12 mouse cellular contexts compared by ENCODE assay signal in genomic region chr9:73089222-73089920, GRCm38 (mm10). TPM values are rescaled to one million over a fixed set of nuclear protein-coding genes. Genes with fewer than 3 reads are reported as not detected.
DNase-seq lines count a peak whose midpoint lies in the region; ATAC-seq and TF ChIP-seq lines count a peak whose summit lies in the region.
"Had no signal": no experiment of that assay in that cellular context is flagged by ENCODE, and none has a peak within 500 bp of the region (broad histone marks: within the 10 kb centered on the region; RNA-seq: fewer than 3 reads in every experiment).

No protein-coding gene starts in this region.

- H3K27ac ChIP-seq in intestine, postnatal 0 days (ENCODE audit: low read depth, low read length): no peak overlapping the region
- H3K27ac ChIP-seq in midbrain, embryonic 15.5 days: no peak overlapping the region
- H3K27ac ChIP-seq in neural tube, embryonic 15.5 days (replicated peaks): no peak overlapping the region
- H3K27ac ChIP-seq: embryonic facial prominence, embryonic 15.5 days; heart, embryonic 13.5 days had no signal

- no peak overlapping the region for H3K9ac ChIP-seq in intestine, postnatal 0 days (ENCODE audit: low read depth, low read length)
- no peak overlapping the region for H3K9ac ChIP-seq in midbrain, embryonic 15.5 days
- no peak overlapping the region for H3K9ac ChIP-seq in neural tube, embryonic 15.5 days (replicated peaks)
- H3K9ac ChIP-seq: embryonic facial prominence, embryonic 15.5 days; heart, embryonic 13.5 days had no signal

- no peak for TF ChIP-seq CTCF in intestine, postnatal 0 days (IDR thresholded peaks at IDR 0.05; ENCODE audit: low read depth)

- intact Hi-C loops in left cerebral cortex, postnatal 25 days (cut with DNase I): no loop called here

- no peaks in the 10 kb centered on the region for H3K36me3 ChIP-seq in intestine, postnatal 0 days (ENCODE audit: control insufficient read depth, insufficient read depth)
- no peaks in the 10 kb centered on the region for H3K36me3 ChIP-seq in midbrain, embryonic 15.5 days (replicated peaks)
- no peaks in the 10 kb centered on the region for H3K36me3 ChIP-seq in neural tube, embryonic 15.5 days
- H3K36me3 ChIP-seq: embryonic facial prominence, embryonic 15.5 days; heart, embryonic 13.5 days had no signal

- WGBS in intestine, postnatal 0 days: 45% methylated on average over 16 of the region's 16 CpGs
- WGBS in midbrain, embryonic 15.5 days: 84% methylated on average over 16 of the region's 16 CpGs
- WGBS in neural tube, embryonic 15.5 days: 77% methylated on average over 16 of the region's 16 CpGs

- H3K4me3 ChIP-seq in intestine, postnatal 0 days (ENCODE audit: low read depth, low read length): no peak overlapping the region
- no peak overlapping the region for H3K4me3 ChIP-seq in midbrain, embryonic 15.5 days
- no peak overlapping the region for H3K4me3 ChIP-seq in neural tube, embryonic 15.5 days (replicated peaks)
- H3K4me3 ChIP-seq: embryonic facial prominence, embryonic 15.5 days; heart, embryonic 13.5 days had no signal

- H3K27me3 ChIP-seq in intestine, postnatal 0 days (replicated peaks; ENCODE audit: control insufficient read depth, insufficient read depth, low read length): no peaks in the 10 kb centered on the region
- H3K27me3 ChIP-seq in midbrain, embryonic 15.5 days (replicated peaks): no peaks in the 10 kb centered on the region
- peaks cover 5% of the 10 kb centered on the region for H3K27me3 ChIP-seq in neural tube, embryonic 15.5 days (replicated peaks)
- H3K27me3 ChIP-seq: embryonic facial prominence, embryonic 15.5 days had no signal

- peak; percentile 59 for ATAC-seq in intestine, postnatal 0 days
- peak; percentile 78 for ATAC-seq in megakaryocyte, adult 5-6 weeks (ENCODE audit: poor library complexity, severe bottlenecking)
- ATAC-seq in midbrain, embryonic 15.5 days (replicated peaks): no peak
- no peak for ATAC-seq in neural tube, embryonic 15.5 days (ENCODE audit: low FRiP score)

- no peaks in the 10 kb centered on the region for H3K9me3 ChIP-seq in intestine, postnatal 0 days (ENCODE audit: control insufficient read depth)
- no peaks in the 10 kb centered on the region for H3K9me3 ChIP-seq in midbrain, embryonic 15.5 days
- H3K9me3 ChIP-seq in neural tube, embryonic 15.5 days (replicated peaks): no peaks in the 10 kb centered on the region
- H3K9me3 ChIP-seq: embryonic facial prominence, embryonic 15.5 days; G1E; heart, embryonic 13.5 days had no signal

- H3K4me2 ChIP-seq in intestine, postnatal 0 days (replicated peaks; ENCODE audit: low read depth): no peak overlapping the region; the same call in 1 of the 2 replicates
- H3K4me2 ChIP-seq in midbrain, embryonic 15.5 days: no peak overlapping the region
- no peak overlapping the region for H3K4me2 ChIP-seq in neural tube, embryonic 15.5 days
- H3K4me2 ChIP-seq: embryonic facial prominence, embryonic 15.5 days; heart, embryonic 13.5 days had no signal

- no peaks in the 10 kb centered on the region for H3K4me1 ChIP-seq in intestine, postnatal 0 days (replicated peaks; ENCODE audit: control insufficient read depth, insufficient read depth, low read length)
- no peaks in the 10 kb centered on the region for H3K4me1 ChIP-seq in midbrain, embryonic 15.5 days
- H3K4me1 ChIP-seq in neural tube, embryonic 15.5 days: no peaks in the 10 kb centered on the region
- H3K4me1 ChIP-seq: embryonic facial prominence, embryonic 15.5 days had no signal

- DNase-seq in left cerebral cortex, postnatal 25 days (ENCODE audit: low spot score in 2 of 2): peak; percentile 25 to 27
- DNase-seq in left cerebral cortex, adult 8-10 months (ENCODE audit: low spot score in 2 of 2): no peak
- peak; percentile 46 to 49 for DNase-seq in thymus, postnatal 10 days (ENCODE audit: low spot score in 2 of 2)
- no peak for DNase-seq in cerebellum, adult 11 months

RNA-seq across cellular contexts. Expression of gene Khdc3, which starts 12.3 kb away (rescaled TPM):
- total RNA-seq in left cerebral cortex, postnatal 25 days (2021): 1 to 10 TPM; 1.3 to 2.4 TPM
- total RNA-seq in left cerebral cortex, adult 8-10 months (2022): 1 to 10 TPM; 1.1 to 2.3 (median 1.5) TPM
- 0.16 TPM in 1 of 2 replicates, not detected in the other for polyA plus RNA-seq in intestine, postnatal 0 days (2015; fragmentation: Nextera tagmentation; extraction: Ambion mirVana)
- total RNA-seq in megakaryocyte, adult 5-6 weeks (2015): 0.45 and 1.1 TPM in 2 replicates
- total RNA-seq in megakaryocyte, adult 5-6 weeks (2017): 2.4 TPM in 1 of 2 replicates, not detected in the other
- polyA plus RNA-seq in midbrain, embryonic 15.5 days (2015; fragmentation: Nextera tagmentation; extraction: Ambion mirVana): 0.22 and 0.28 TPM in 2 replicates
- polyA plus RNA-seq in neural tube, embryonic 15.5 days (2015; fragmentation: Nextera tagmentation; extraction: Ambion mirVana): 0.17 and 0.20 TPM in 2 replicates
- polyA plus RNA-seq: embryonic facial prominence, embryonic 15.5 days; heart, embryonic 13.5 days had no signal

RNA-seq across cellular contexts. Expression of gene Gm20509, which starts 12.9 kb away (rescaled TPM):
- not detected for total RNA-seq in left cerebral cortex, postnatal 25 days (2021)
- under 1 TPM in 2 of 4 experiments, not detected in 2; 0.46 to 1.00 TPM for total RNA-seq in left cerebral cortex, adult 8-10 months (2022)
- polyA plus RNA-seq in intestine, postnatal 0 days (2015; fragmentation: Nextera tagmentation; extraction: Ambion mirVana): not detected in 2 replicates
- not detected in 2 replicates for total RNA-seq in megakaryocyte, adult 5-6 weeks (2015)
- not detected in 2 replicates for total RNA-seq in megakaryocyte, adult 5-6 weeks (2017)
- not detected in 2 replicates for polyA plus RNA-seq in midbrain, embryonic 15.5 days (2015; fragmentation: Nextera tagmentation; extraction: Ambion mirVana)
- polyA plus RNA-seq in neural tube, embryonic 15.5 days (2015; fragmentation: Nextera tagmentation; extraction: Ambion mirVana): 0.43 TPM in 1 of 2 replicates, not detected in the other
- total RNA-seq: G1E; left cerebral cortex, postnatal 4 days had no signal
- polyA plus RNA-seq: embryonic facial prominence, embryonic 15.5 days; G1E; heart, embryonic 13.5 days had no signal

RNA-seq across cellular contexts. Expression of gene Rsl24d1, which starts 23.9 kb away (rescaled TPM):
- total RNA-seq in left cerebral cortex, postnatal 25 days (2021): 10 to 100 TPM; 55.7 to 62.4 TPM
- 10 to 100 TPM; 51.3 to 62.2 (median 53.3) TPM for total RNA-seq in left cerebral cortex, adult 8-10 months (2022)
- 45.0 and 45.3 TPM in 2 replicates for polyA plus RNA-seq in intestine, postnatal 0 days (2015; fragmentation: Nextera tagmentation; extraction: Ambion mirVana)
- total RNA-seq in megakaryocyte, adult 5-6 weeks (2015): 60.7 and 64.7 TPM in 2 replicates
- total RNA-seq in megakaryocyte, adult 5-6 weeks (2017): 110 and 114 TPM in 2 replicates
- 96.0 and 100 TPM in 2 replicates for polyA plus RNA-seq in midbrain, embryonic 15.5 days (2015; fragmentation: Nextera tagmentation; extraction: Ambion mirVana)
- 92.6 and 101 TPM in 2 replicates for polyA plus RNA-seq in neural tube, embryonic 15.5 days (2015; fragmentation: Nextera tagmentation; extraction: Ambion mirVana)

RNA-seq across cellular contexts. Expression of gene Rab27a, which starts 44.7 kb away (rescaled TPM):
- 1 to 10 TPM; 4.9 to 8.1 TPM for total RNA-seq in left cerebral cortex, postnatal 25 days (2021)
- total RNA-seq in left cerebral cortex, adult 8-10 months (2022): 10 to 100 TPM in 1 of 4 experiments, 1 to 10 TPM in 3; 5.9 to 10.8 (median 8.5) TPM
- polyA plus RNA-seq in intestine, postnatal 0 days (2015; fragmentation: Nextera tagmentation; extraction: Ambion mirVana): 5.7 and 5.8 TPM in 2 replicates
- 55.5 and 58.9 TPM in 2 replicates for total RNA-seq in megakaryocyte, adult 5-6 weeks (2015)
- 154 and 155 TPM in 2 replicates for total RNA-seq in megakaryocyte, adult 5-6 weeks (2017)
- polyA plus RNA-seq in midbrain, embryonic 15.5 days (2015; fragmentation: Nextera tagmentation; extraction: Ambion mirVana): 3.1 and 3.7 TPM in 2 replicates
- polyA plus RNA-seq in neural tube, embryonic 15.5 days (2015; fragmentation: Nextera tagmentation; extraction: Ambion mirVana): 3.3 and 11.8 TPM in 2 replicates

RNA-seq across cellular contexts. Expression of gene Pigb, which starts 49.2 kb away (rescaled TPM):
- 10 to 100 TPM; 14.6 to 16.7 TPM for total RNA-seq in left cerebral cortex, postnatal 25 days (2021)
- 10 to 100 TPM; 15.1 to 16.5 (median 15.3) TPM for total RNA-seq in left cerebral cortex, adult 8-10 months (2022)
- polyA plus RNA-seq in intestine, postnatal 0 days (2015; fragmentation: Nextera tagmentation; extraction: Ambion mirVana): 4.7 and 5.9 TPM in 2 replicates
- 24.1 and 25.4 TPM in 2 replicates for total RNA-seq in megakaryocyte, adult 5-6 weeks (2015)
- total RNA-seq in megakaryocyte, adult 5-6 weeks (2017): 5.1 TPM in 2 replicates
- 15.1 and 17.2 TPM in 2 replicates for polyA plus RNA-seq in midbrain, embryonic 15.5 days (2015; fragmentation: Nextera tagmentation; extraction: Ambion mirVana)
- 12.7 and 14.7 TPM in 2 replicates for polyA plus RNA-seq in neural tube, embryonic 15.5 days (2015; fragmentation: Nextera tagmentation; extraction: Ambion mirVana)

Comparison
In these comparisons a context has a peak if more than half of its experiments do, and no peak if none do; other contexts are left out.
1. DNase-seq: peak in left cerebral cortex, postnatal 25 days (2 of 2) and thymus, postnatal 10 days (2 of 2); none in left cerebral cortex, adult 8-10 months (0 of 2) and cerebellum, adult 11 months (single experiment).
2. ATAC-seq: peak in intestine, postnatal 0 days (single experiment) and megakaryocyte, adult 5-6 weeks (single experiment); none in midbrain, embryonic 15.5 days (single experiment) and neural tube, embryonic 15.5 days (single experiment).